Mouse (Mus musculus) hindbrain, embryonic 15.5 days (tissue): ENCODE measurements at regions not wholly inside any gene's neighbourhood (a gene's known extent, or its start where the extent isn't known, plus 50 kb on each side); places are given as distances from the start of the nearest gene placed in this dataset.

Experiments used
- ATAC-seq: fragments of 200-750 bp; cut with Nextera tagmentation; 2 replicates; pipeline ENCODE4 v1.8.0; 2017; ENCODE audit warnings: low read depth, moderate number of reproducible peaks, moderate TSS enrichment; ENCODE audit not compliant: low FRiP score
- H3K27ac ChIP-seq: fragments of 300-500 bp; sonication (generic); replicated peaks from 2 replicates; pipeline ENCODE4 v1.5.1; 2015; ENCODE audit warnings: mild to moderate bottlenecking, inconsistent platforms
- H3K27me3 ChIP-seq: fragments of 300-500 bp; sonication (generic); 2 replicates; pipeline ENCODE4 v1.6.1; 2015; ENCODE audit warnings: control low read depth, inconsistent platforms
- H3K36me3 ChIP-seq: fragments of 300-500 bp; sonication (generic); 2 replicates; pipeline ENCODE4 v1.6.1; 2015; ENCODE audit warnings: control low read depth, inconsistent platforms
- H3K4me1 ChIP-seq: fragments of 300-500 bp; sonication (generic); replicated peaks from 2 replicates; pipeline ENCODE4 v1.6.1; 2015; ENCODE audit warnings: control low read depth, inconsistent platforms
- H3K4me2 ChIP-seq: fragments of 300-500 bp; sonication (generic); 2 replicates; pipeline ENCODE4 v1.6.1; 2015; ENCODE audit warnings: moderate library complexity, mild to moderate bottlenecking, inconsistent platforms
- H3K4me3 ChIP-seq: fragments of 300-500 bp; sonication (generic); 2 replicates; pipeline ENCODE4 v1.5.1; 2015; ENCODE audit warnings: mild to moderate bottlenecking, inconsistent platforms
- H3K9ac ChIP-seq: fragments of 300-500 bp; sonication (generic); 2 replicates; pipeline ENCODE4 v1.6.1; 2015; ENCODE audit warnings: inconsistent platforms
- H3K9me3 ChIP-seq: fragments of 300-500 bp; sonication (generic); 2 replicates; pipeline ENCODE4 v1.6.1; 2016; ENCODE audit warnings: control low read depth, inconsistent platforms
- WGBS: fragments of 180-500 bp; shearing (Covaris S2); methylation state at CpG from one replicate; pipeline ENCODE4 v1.1.7; 2015; 5-methylcytosine and 5-hydroxymethylcytosine counted together

- Histone ChIP-seq H3K36me3 (no peaks in the 10 kb centered on the region), H3K4me1 (no peaks in the 10 kb centered on the region), H3K4me2 (no peak overlapping the region), H3K9me3 (no peaks in the 10 kb centered on the region), H3K4me3 (no peak overlapping the region), H3K27ac (no peak overlapping the region), H3K27me3 (no peaks in the 10 kb centered on the region), H3K9ac (no peak overlapping the region)
- 90% methylated on average over 1 of the region's 1 CpGs for WGBS
- no peak for ATAC-seq
Observed at GRCm38 (mm10) chr13:69410359-69410758, 123.2 kb upstream of the Nsun2 start.

- no peak overlapping the region for H3K9ac ChIP-seq
- no peaks in the 10 kb centered on the region for H3K36me3 ChIP-seq
- no peaks in the 10 kb centered on the region for H3K27me3 ChIP-seq
- no peaks in the 10 kb centered on the region for H3K4me1 ChIP-seq
- ATAC-seq: no peak
- no peak overlapping the region for H3K4me2 ChIP-seq
- no peak overlapping the region for H3K4me3 ChIP-seq
- H3K27ac ChIP-seq: no peak overlapping the region
- no peaks in the 10 kb centered on the region for H3K9me3 ChIP-seq
- WGBS: 86% methylated on average over 7 of the region's 7 CpGs
Observed at GRCm38 (mm10) chr13:69414813-69415212, 118.7 kb upstream of the Nsun2 start.

- no peaks in the 10 kb centered on the region for H3K9me3 ChIP-seq
- H3K36me3 ChIP-seq: no peaks in the 10 kb centered on the region
- H3K27ac ChIP-seq: no peak overlapping the region
- no peak overlapping the region for H3K9ac ChIP-seq
- H3K4me2 ChIP-seq: no peak overlapping the region
- WGBS: 62% methylated on average over 2 of the region's 2 CpGs
- no peaks in the 10 kb centered on the region for H3K27me3 ChIP-seq
- ATAC-seq: no peak
- no peak overlapping the region for H3K4me3 ChIP-seq
- H3K4me1 ChIP-seq: no peaks in the 10 kb centered on the region
Observed at GRCm38 (mm10) chr13:69416726-69417125, 116.8 kb upstream of the Nsun2 start.

DNA sequence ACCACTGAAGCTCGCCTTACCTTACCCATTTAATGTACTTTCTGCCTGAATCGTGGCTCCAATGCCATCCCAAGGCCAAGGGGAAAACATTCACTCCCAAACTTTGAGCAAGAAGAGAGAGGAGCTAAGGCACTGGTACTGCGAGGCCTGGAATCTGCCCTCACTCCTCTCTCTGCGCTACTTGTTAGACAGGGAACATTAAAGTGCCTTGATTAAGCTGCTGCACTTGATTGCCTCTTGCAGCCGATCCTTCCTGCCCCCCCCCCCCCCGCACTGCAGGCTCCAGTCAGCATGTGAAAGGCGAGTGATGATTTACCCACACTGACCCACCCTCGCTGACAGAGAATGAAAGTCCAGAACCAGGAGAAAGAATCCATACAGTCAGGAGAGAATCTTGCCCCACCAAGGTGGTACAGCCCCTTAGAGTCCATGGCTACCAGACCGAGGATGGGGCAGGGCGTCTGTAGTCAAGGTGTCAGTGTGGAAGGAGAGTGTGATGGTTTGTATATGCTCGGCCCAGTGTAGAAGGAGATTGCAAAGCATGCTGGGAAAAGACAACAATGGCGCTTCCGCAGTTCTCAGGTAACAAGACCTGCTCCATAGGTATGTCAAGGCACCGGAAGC, 115.6 kb upstream of the Nsun2 start:
- ATAC-seq: no peak
- 77% methylated on average over 14 of the region's 14 CpGs for WGBS
- H3K27me3 ChIP-seq: no peaks in the 10 kb centered on the region

GRCm38 (mm10) chr13:69420166-69420565, 113.4 kb upstream of the Nsun2 start:
- WGBS: 86% methylated on average over 8 of the region's 8 CpGs
- no peaks in the 10 kb centered on the region for H3K36me3 ChIP-seq
- no peaks in the 10 kb centered on the region for H3K4me1 ChIP-seq
- H3K9ac ChIP-seq: no peak overlapping the region
- no peaks in the 10 kb centered on the region for H3K9me3 ChIP-seq
- no peaks in the 10 kb centered on the region for H3K27me3 ChIP-seq
- H3K27ac ChIP-seq: no peak overlapping the region
- no peak overlapping the region for H3K4me2 ChIP-seq
- no peak overlapping the region for H3K4me3 ChIP-seq
- no peak for ATAC-seq

More for the DNA sequence above, 115.6 kb upstream of the Nsun2 start:
- Histone ChIP-seq H3K36me3 (no peaks in the 10 kb centered on the region), H3K4me1 (no peaks in the 10 kb centered on the region), H3K4me2 (no peak overlapping the region), H3K27ac (no peak overlapping the region), H3K9me3 (no peaks in the 10 kb centered on the region), H3K4me3 (no peak overlapping the region), H3K9ac (no peak overlapping the region)

DNA sequence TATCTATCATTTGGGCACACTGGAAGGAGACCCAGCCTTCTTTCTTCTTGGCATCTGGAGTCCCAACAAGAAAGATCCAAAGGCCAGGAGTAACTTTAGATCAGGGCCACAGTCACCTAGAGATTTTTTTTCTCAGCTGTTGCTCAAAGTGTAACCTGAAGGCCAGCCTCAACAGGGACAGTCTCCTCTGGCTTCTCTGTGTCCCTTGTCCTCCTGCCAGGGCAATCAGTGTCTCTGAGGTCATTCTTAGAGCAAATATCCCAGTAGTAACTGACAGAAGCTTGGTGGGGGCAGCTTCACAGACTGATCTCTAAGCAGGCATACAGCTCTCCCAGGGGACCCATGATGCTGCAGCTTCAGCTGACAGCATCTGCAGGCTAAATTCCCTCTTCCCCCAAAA, 111.6 kb upstream of the Nsun2 start:
- Histone ChIP-seq H3K4me2 (no peak overlapping the region), H3K27ac (no peak overlapping the region)
- no peak for ATAC-seq

DNA sequence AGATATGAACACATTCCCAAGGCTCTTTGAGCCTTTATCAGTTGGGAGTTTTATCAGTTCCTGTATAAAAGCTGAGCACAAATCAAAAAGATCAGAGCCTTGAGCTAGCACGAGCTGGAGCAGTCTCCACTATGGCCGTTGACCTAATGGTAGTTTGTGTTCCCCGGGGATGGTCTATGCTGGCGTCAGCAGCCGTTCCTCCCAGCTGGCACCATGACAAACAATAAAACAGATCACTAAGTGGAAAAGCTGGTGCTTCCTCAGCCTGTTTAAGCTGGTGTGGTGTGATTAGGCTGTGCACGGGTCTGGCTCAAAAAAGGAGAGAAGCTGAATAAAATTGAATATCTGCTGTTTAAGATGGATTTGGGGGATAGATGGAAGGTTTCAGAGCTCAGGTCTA, 107.4 kb upstream of the Nsun2 start:
- Histone ChIP-seq H3K36me3 (no peaks in the 10 kb centered on the region), H3K4me1 (peaks cover 11% of the 10 kb centered on the region), H3K4me2 (no peak overlapping the region), H3K4me3 (no peak overlapping the region), H3K27me3 (no peaks in the 10 kb centered on the region), H3K27ac (peak overlapping the region; percentile 36), H3K9ac (no peak overlapping the region), H3K9me3 (no peaks in the 10 kb centered on the region)
- 24% methylated on average over 6 of the region's 6 CpGs for WGBS
- ATAC-seq: peak; percentile 41; the same call in 1 of the 2 replicates

More for the DNA sequence above, 111.6 kb upstream of the Nsun2 start:
- Histone ChIP-seq H3K4me1 (peaks cover 6% of the 10 kb centered on the region; the same call in 1 of the 2 replicates), H3K27me3 (no peaks in the 10 kb centered on the region), H3K36me3 (no peaks in the 10 kb centered on the region), H3K4me3 (no peak overlapping the region), H3K9me3 (no peaks in the 10 kb centered on the region), H3K9ac (no peak overlapping the region)

- Histone ChIP-seq H3K9me3 (no peaks in the 10 kb centered on the region), H3K27ac (0 out of 2 replicates have a peak overlapping the region, but pooled peaks have one; percentile 6), H3K9ac (no peak overlapping the region), H3K4me1 (peaks cover 11% of the 10 kb centered on the region), H3K27me3 (no peaks in the 10 kb centered on the region), H3K4me3 (no peak overlapping the region), H3K4me2 (no peak overlapping the region), H3K36me3 (no peaks in the 10 kb centered on the region)
- ATAC-seq: peak; percentile 46
- 23% methylated on average over 5 of the region's 5 CpGs for WGBS
Observed at GRCm38 (mm10) chr13:69429596-69429995, 104.0 kb upstream of the Nsun2 start.

DNA sequence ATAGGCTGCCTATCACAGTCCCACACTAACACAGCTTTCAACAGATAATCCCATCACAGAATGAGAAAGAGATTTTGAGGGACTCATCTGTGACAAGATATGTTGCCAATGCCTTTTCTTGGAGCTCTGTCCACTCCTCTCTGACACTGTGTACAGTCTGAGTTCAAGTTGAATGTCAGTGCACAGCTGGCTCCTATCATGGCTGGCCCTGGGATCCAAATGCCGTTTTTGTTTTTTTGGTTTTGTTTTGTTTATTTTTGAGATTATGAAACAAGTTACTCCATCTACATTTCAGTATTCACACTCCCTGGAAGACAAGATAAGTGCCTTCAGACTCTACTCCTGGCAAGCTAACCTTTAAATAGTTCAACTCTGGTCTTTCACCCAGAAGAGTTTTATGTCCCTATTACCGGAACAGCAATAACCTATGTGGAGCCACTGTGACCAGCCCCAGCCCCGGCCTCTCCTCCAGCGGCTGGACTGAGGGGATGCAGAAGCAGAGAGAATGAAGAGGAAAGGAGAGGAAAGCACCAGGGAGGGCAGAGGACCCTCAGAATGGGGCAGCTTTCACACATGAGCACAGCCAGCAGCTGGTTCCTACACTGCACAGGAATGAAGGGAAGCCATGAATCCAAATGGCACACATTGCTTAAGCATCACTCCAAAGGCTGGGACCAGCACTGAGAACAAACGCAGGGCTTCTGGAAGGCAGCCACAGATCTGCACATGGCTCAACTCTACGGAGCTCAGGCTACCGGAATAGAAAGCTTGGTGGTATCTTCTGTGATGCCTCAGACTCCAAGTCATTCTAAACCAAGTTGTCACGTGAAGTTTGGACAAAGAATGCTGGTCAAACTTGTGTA, 99.9 kb upstream of the Nsun2 start:
- Histone ChIP-seq H3K9me3 (no peaks in the 10 kb centered on the region), H3K27ac (no peak overlapping the region), H3K27me3 (no peaks in the 10 kb centered on the region), H3K4me1 (peaks cover 5% of the 10 kb centered on the region; the same call in 1 of the 2 replicates), H3K4me2 (no peak overlapping the region), H3K4me3 (no peak overlapping the region), H3K9ac (no peak overlapping the region), H3K36me3 (no peaks in the 10 kb centered on the region)
- ATAC-seq: no peak
- 88% methylated on average over 8 of the region's 8 CpGs for WGBS

GRCm38 (mm10) chr13:69439486-69439885, 94.1 kb upstream of the Nsun2 start:
- ATAC-seq: no peak
- H3K4me1 ChIP-seq: no peaks in the 10 kb centered on the region
- no peak overlapping the region for H3K27ac ChIP-seq
- no peak overlapping the region for H3K4me2 ChIP-seq
- H3K9me3 ChIP-seq: no peaks in the 10 kb centered on the region
- 91% methylated on average over 9 of the region's 9 CpGs for WGBS
- no peak overlapping the region for H3K4me3 ChIP-seq
- no peak overlapping the region for H3K9ac ChIP-seq
- H3K27me3 ChIP-seq: no peaks in the 10 kb centered on the region
- H3K36me3 ChIP-seq: no peaks in the 10 kb centered on the region

- Histone ChIP-seq H3K9me3 (no peaks in the 10 kb centered on the region), H3K36me3 (no peaks in the 10 kb centered on the region), H3K9ac (no peak overlapping the region), H3K4me3 (no peak overlapping the region), H3K27me3 (no peaks in the 10 kb centered on the region), H3K4me1 (no peaks in the 10 kb centered on the region), H3K27ac (no peak overlapping the region), H3K4me2 (no peak overlapping the region)
- no peak for ATAC-seq
- WGBS: 35% methylated on average over 1 of the region's 1 CpGs
Observed at GRCm38 (mm10) chr13:69441798-69442197, 91.7 kb upstream of the Nsun2 start.

GRCm38 (mm10) chr13:69445611-69446010, 87.9 kb upstream of the Nsun2 start:
- no peaks in the 10 kb centered on the region for H3K27me3 ChIP-seq
- 84% methylated on average over 4 of the region's 4 CpGs for WGBS
- H3K4me2 ChIP-seq: no peak overlapping the region
- no peaks in the 10 kb centered on the region for H3K9me3 ChIP-seq
- no peak overlapping the region for H3K27ac ChIP-seq
- H3K9ac ChIP-seq: no peak overlapping the region
- ATAC-seq: no peak
- no peaks in the 10 kb centered on the region for H3K4me1 ChIP-seq
- H3K36me3 ChIP-seq: no peaks in the 10 kb centered on the region
- H3K4me3 ChIP-seq: no peak overlapping the region
